Mouse (Mus musculus) stomach, postnatal 0 days (tissue): ENCODE measurements around the gene Sap30l. TPM values are rescaled to one million over a fixed set of nuclear protein-coding genes. Genes with fewer than 3 reads are reported as not detected.

Experiments
- ATAC-seq: fragments of 200-750 bp; cut with Nextera tagmentation; 2 replicates; pipeline ENCODE4 v1.8.0; 2017; ENCODE audit not compliant: low FRiP score, low TSS enrichment
- DNase-seq: peaks from one replicate; pipeline ENCODE4 v3.0.0-alpha.2; 2016; ENCODE audit warnings: low spot score
- H3K27ac ChIP-seq: fragments of 300-500 bp; sonication (generic); replicated peaks from 2 replicates; pipeline ENCODE4 v1.5.1; 2014; ENCODE audit warnings: mild to moderate bottlenecking, control low read depth
- H3K27me3 ChIP-seq: fragments of 300-500 bp; sonication (generic); 2 replicates; pipeline ENCODE4 v1.6.1; 2014; ENCODE audit warnings: low read length; ENCODE audit not compliant: control insufficient read depth, insufficient read depth
- H3K36me3 ChIP-seq: fragments of 300-500 bp; sonication (generic); 2 replicates; pipeline ENCODE4 v1.6.1; 2014; ENCODE audit warnings: low read length, mixed read lengths; ENCODE audit not compliant: control insufficient read depth, insufficient read depth
- H3K4me1 ChIP-seq: fragments of 300-500 bp; sonication (generic); replicated peaks from 2 replicates; pipeline ENCODE4 v1.6.1; 2014; ENCODE audit warnings: antibody characterized with exemption; ENCODE audit not compliant: control insufficient read depth, insufficient read depth
- H3K4me2 ChIP-seq: fragments of 300-500 bp; sonication (generic); replicated peaks from 2 replicates; pipeline ENCODE4 v1.6.1; 2014; ENCODE audit warnings: low read depth, mild to moderate bottlenecking, control low read depth, moderate library complexity
- H3K4me3 ChIP-seq: fragments of 300-500 bp; sonication (generic); 2 replicates; pipeline ENCODE4 v1.5.1; 2014; ENCODE audit warnings: low read depth, low read length, control low read depth
- H3K9ac ChIP-seq: fragments of 300-500 bp; sonication (generic); 2 replicates; pipeline ENCODE4 v1.6.1; 2014; ENCODE audit warnings: mild to moderate bottlenecking, low read length, control low read depth, mixed read lengths
- H3K9me3 ChIP-seq: fragments of 300-500 bp; sonication (generic); 2 replicates; pipeline ENCODE4 v1.6.1; 2016; ENCODE audit warnings: low read length; ENCODE audit not compliant: control insufficient read depth
- CTCF ChIP-seq: IDR thresholded peaks from 2 replicates; pipeline ENCODE4 v1.5.1; 2016; ENCODE audit warnings: antibody characterized with exemption, low read depth, mild to moderate bottlenecking, moderate library complexity
- EP300 ChIP-seq: optimal IDR thresholded peaks from 2 replicates; pipeline ENCODE3; 2016; ENCODE audit warnings: antibody characterized with exemption
- WGBS: fragments of 180-500 bp; shearing (Covaris S2); extraction: QIAGEN DNeasy Blood & Tissue Kit; methylation state at CpG from one replicate; pipeline ENCODE4 v1.1.7; 2014; 5-methylcytosine and 5-hydroxymethylcytosine counted together
- polyA plus RNA-seq: library from polyadenylated mRNA; unstranded; fragments of >200 nt; fragmentation: Nextera tagmentation; extraction: Ambion mirVana; gene quantifications from 2 replicates; pipeline ENCODE4 v1.2.1, GENCODE M21; 2015

Gene Sap30l
- polyA plus RNA-seq, 1 experiment from 2014 or later = 8.7 TPM

GRCm38 (mm10) chr11:57857709-57858108 lies 56.3 kb downstream of the Sap30l start:
- no peak for TF ChIP-seq CTCF
- TF ChIP-seq EP300 = no peak
- Histone ChIP-seq H3K9me3 (no peaks in the 10 kb centered on the region), H3K9ac (no peak overlapping the region), H3K27me3 (no peaks in the 10 kb centered on the region), H3K4me1 (no peaks in the 10 kb centered on the region), H3K36me3 (no peaks in the 10 kb centered on the region), H3K4me2 (no peak overlapping the region), H3K4me3 (no peak overlapping the region), H3K27ac (no peak overlapping the region)
- 42% methylated on average over 4 of the region's 4 CpGs for WGBS
- DNase-seq (no peak), ATAC-seq (no peak)

Other genes starting within 250 kb of the Sap30l start
- 8.8 and 9.6 TPM in 2 replicates for gene Galnt10, start 156.2 kb upstream of the Sap30l start, polyA plus RNA-seq
- gene Hand1, start 31.2 kb downstream of the Sap30l start, polyA plus RNA-seq = 0.12 and 0.16 TPM in 2 replicates
- gene Larp1, start 207.4 kb downstream of the Sap30l start, polyA plus RNA-seq = 11.6 and 12.8 TPM in 2 replicates